ENCODE assay signal across 8 mouse cellular contexts in genomic region chr19:4338162-4338561, GRCm38 (mm10). TPM values are rescaled to one million over a fixed set of nuclear protein-coding genes. Genes with fewer than 3 reads are reported as not detected.
A peak's percentile ranks its signal among the peaks of the same experiment; 100 is the strongest.
DNase-seq lines count a peak whose midpoint lies in the region; ATAC-seq and TF ChIP-seq lines count a peak whose summit lies in the region.
"Had no signal": no experiment of that assay in that cellular context is flagged by ENCODE, and none has a peak within 500 bp of the region (broad histone marks: within the 10 kb centered on the region; RNA-seq: fewer than 3 reads in every experiment).

No protein-coding gene starts in this region.

- peak; percentile 54 for DNase-seq in limb, embryonic 11.5 days (ENCODE audit: low spot score)
- no peak for DNase-seq in limb, embryonic 10.5 days (ENCODE audit: low spot score)
- DNase-seq in MEL (ENCODE audit: low read depth, low spot score): peak; percentile 86
- peak; percentile 70 for DNase-seq in c-Kit-positive CD71-negative TER-119-negative erythroid progenitor cells, embryonic 14.5 days (ENCODE audit: low read depth)
- peak; percentile 54 for DNase-seq in liver, postnatal 0 days
- DNase-seq in spleen, postnatal 36 days (ENCODE audit: low spot score in 2 of 2): peak; percentile 61 to 71

- WGBS in limb, embryonic 11.5 days: 39% methylated on average over 2 of the region's 2 CpGs
- 48% methylated on average over 2 of the region's 2 CpGs for WGBS in limb, embryonic 10.5 days
- 29% methylated on average over 2 of the region's 2 CpGs for WGBS in liver, postnatal 0 days (ENCODE audit: insufficient replicate concordance)

- H3K4me2 ChIP-seq in limb, embryonic 11.5 days (ENCODE audit: low read depth, severe bottlenecking): no peak overlapping the region
- H3K4me2 ChIP-seq in liver, postnatal 0 days (ENCODE audit: low read depth, low read length): no peak overlapping the region
- H3K4me2 ChIP-seq: neural tube, embryonic 12.5 days had no signal

- no peak overlapping the region for H3K27ac ChIP-seq in limb, embryonic 11.5 days (replicated peaks; ENCODE audit: low read depth, low read length)
- no peak overlapping the region for H3K27ac ChIP-seq in limb, embryonic 10.5 days
- no peak overlapping the region for H3K27ac ChIP-seq in MEL (ENCODE audit: control insufficient read depth, low read depth, low read length)
- H3K27ac ChIP-seq in liver, postnatal 0 days (ENCODE audit: low read depth): no peak overlapping the region
- H3K27ac ChIP-seq: neural tube, embryonic 12.5 days had no signal

- no peak for TF ChIP-seq EP300 in MEL (IDR thresholded peaks at IDR 0.05; ENCODE audit: low read depth in 1 of 2, low read length in 2 of 2)
- TF ChIP-seq EP300 in liver, postnatal 0 days (IDR thresholded peaks at IDR 0.05; ENCODE audit: low read depth): no peak

- TF ChIP-seq CTCF in MEL (IDR thresholded peaks at IDR 0.05 in 2 of 3, conservative IDR thresholded peaks at IDR 0.05 in 1 of 3; ENCODE audit: control insufficient read depth in 1 of 3, insufficient read depth in 1 of 3, low read depth in 2 of 3, low read length in 3 of 3, poor library complexity in 1 of 3, severe bottlenecking in 1 of 3): peak; percentile 70 to 83 (median 72)
- TF ChIP-seq CTCF in liver, postnatal 0 days (IDR thresholded peaks at IDR 0.05; ENCODE audit: low read depth): peak; percentile 84

- peaks cover 7% of the 10 kb centered on the region for H3K4me1 ChIP-seq in limb, embryonic 11.5 days (ENCODE audit: control insufficient read depth, insufficient read depth, low read length)
- H3K4me1 ChIP-seq in limb, embryonic 10.5 days: peaks cover 13% of the 10 kb centered on the region
- no peaks in the 10 kb centered on the region; a peak in 2 of 4 replicates for H3K4me1 ChIP-seq in MEL (ENCODE audit: control insufficient read depth in 1 of 2, insufficient read depth in 2 of 2, low read length in 2 of 2)
- H3K4me1 ChIP-seq in liver, postnatal 0 days (ENCODE audit: insufficient read depth): peaks cover 13% of the 10 kb centered on the region

- no peak for ATAC-seq in limb, embryonic 11.5 days (ENCODE audit: insufficient number of reproducible peaks, low FRiP score, low TSS enrichment, low read depth)
- ATAC-seq in granulocyte monocyte progenitor cell, adult 5-6 weeks (replicated peaks; ENCODE audit: poor library complexity, severe bottlenecking): peak; percentile 60
- no peak for ATAC-seq in liver, postnatal 0 days

- H3K79me2 ChIP-seq in MEL (ENCODE audit: control insufficient read depth, insufficient read depth, low read length, poor library complexity): peaks cover 5% of the 10 kb centered on the region

- H3K4me3 ChIP-seq in limb, embryonic 11.5 days (ENCODE audit: low read depth, low read length): no peak overlapping the region
- no peak overlapping the region for H3K4me3 ChIP-seq in limb, embryonic 10.5 days
- no peak overlapping the region for H3K4me3 ChIP-seq in MEL (ENCODE audit: control insufficient read depth in 1 of 2, insufficient read depth in 1 of 2, low read depth in 2 of 2, low read length in 2 of 2)
- H3K4me3 ChIP-seq in liver, postnatal 0 days (ENCODE audit: low read depth, low read length): no peak overlapping the region
- H3K4me3 ChIP-seq: neural tube, embryonic 12.5 days had no signal

- no peak for TF ChIP-seq POLR2A in MEL (IDR thresholded peaks at IDR 0.05; ENCODE audit: control insufficient read depth in 1 of 2, insufficient read depth in 1 of 2, low read depth in 1 of 2, low read length in 2 of 2, poor library complexity in 1 of 2)

- H3K27me3 ChIP-seq in limb, embryonic 11.5 days (ENCODE audit: control insufficient read depth, insufficient read depth, low read length): no peaks in the 10 kb centered on the region
- H3K27me3 ChIP-seq in limb, embryonic 10.5 days (ENCODE audit: low read depth, poor library complexity, severe bottlenecking): no peaks in the 10 kb centered on the region
- H3K27me3 ChIP-seq in MEL (ENCODE audit: control insufficient read depth in 1 of 2, insufficient read depth in 2 of 2, low read length in 2 of 2): no peaks in the 10 kb centered on the region
- no peaks in the 10 kb centered on the region for H3K27me3 ChIP-seq in liver, postnatal 0 days (ENCODE audit: insufficient read depth, low read length)
- H3K27me3 ChIP-seq: neural tube, embryonic 12.5 days had no signal

- H3K36me3 ChIP-seq in limb, embryonic 11.5 days (ENCODE audit: control insufficient read depth, insufficient read depth, low read length): peaks cover 15% of the 10 kb centered on the region; the same call in 1 of the 2 replicates
- H3K36me3 ChIP-seq in limb, embryonic 10.5 days: peaks cover 67% of the 10 kb centered on the region
- peaks cover 0 to 24% of the 10 kb centered on the region in 2 experiments; a peak in 2 of 4 replicates for H3K36me3 ChIP-seq in MEL (ENCODE audit: control insufficient read depth in 1 of 2, insufficient read depth in 2 of 2, low read length in 2 of 2)
- H3K36me3 ChIP-seq in liver, postnatal 0 days (replicated peaks; ENCODE audit: insufficient read depth, low read length): peaks cover 43% of the 10 kb centered on the region

- H3K9ac ChIP-seq in limb, embryonic 11.5 days (ENCODE audit: low read length): no peak overlapping the region
- no peak overlapping the region for H3K9ac ChIP-seq in MEL (ENCODE audit: control insufficient read depth, low read depth, low read length, poor library complexity, severe bottlenecking)
- H3K9ac ChIP-seq in liver, postnatal 0 days (replicated peaks): no peak overlapping the region
- H3K9ac ChIP-seq: neural tube, embryonic 12.5 days had no signal

- no peaks in the 10 kb centered on the region for H3K9me3 ChIP-seq in limb, embryonic 11.5 days (ENCODE audit: control insufficient read depth, low read length)
- H3K9me3 ChIP-seq in limb, embryonic 10.5 days (replicated peaks): no peaks in the 10 kb centered on the region
- no peaks in the 10 kb centered on the region for H3K9me3 ChIP-seq in MEL (replicated peaks; ENCODE audit: insufficient read depth, low read length)
- H3K9me3 ChIP-seq in liver, postnatal 0 days (ENCODE audit: low read length): no peaks in the 10 kb centered on the region
- H3K9me3 ChIP-seq: neural tube, embryonic 12.5 days had no signal

- peak; percentile 61 for TF ChIP-seq RAD21 in MEL (IDR thresholded peaks at IDR 0.05; ENCODE audit: low read depth, low read length)

TF ChIP-seq in MEL, 35 proteins besides CTCF, POLR2A, EP300 and RAD21 (continues in another document):
- TF ChIP-seq SIN3A (IDR thresholded peaks at IDR 0.05; ENCODE audit: low read length) (peak; percentile 71; the same call in 1 of the 2 replicates), NELFE (IDR thresholded peaks at IDR 0.05; ENCODE audit: low read depth, low read length) (no peak), GATA1 (IDR thresholded peaks at IDR 0.05; ENCODE audit: low read depth, low read length) (no peak), MYC (IDR thresholded peaks at IDR 0.05; ENCODE audit: low read depth, low read length) (0 out of 2 replicates have a peak, but pooled peaks have one; percentile 33), ZNF384 (IDR thresholded peaks at IDR 0.05; ENCODE audit: low read depth, low read length) (no peak), E2F4 (IDR thresholded peaks at IDR 0.05; ENCODE audit: borderline replicate concordance, low read depth, low read length) (no peak), TBP (IDR thresholded peaks at IDR 0.05; ENCODE audit: low read depth, low read length) (no peak), MAX (IDR thresholded peaks at IDR 0.05; ENCODE audit: low read length) (no peak), KAT2A (conservative IDR thresholded peaks at IDR 0.05; ENCODE audit: low read depth, low read length) (no peak), MYB (IDR thresholded peaks at IDR 0.05; ENCODE audit: low read depth, low read length) (no peak), USF2 (IDR thresholded peaks at IDR 0.05; ENCODE audit: borderline replicate concordance in 1 of 2, insufficient read depth in 1 of 2, low read depth in 1 of 2, low read length in 2 of 2) (no peak), TAL1 (IDR thresholded peaks at IDR 0.05; ENCODE audit: low read length) (no peak), ZKSCAN1 (IDR thresholded peaks at IDR 0.05; ENCODE audit: low read depth, low read length) (no peak), ETS1 (IDR thresholded peaks at IDR 0.05; ENCODE audit: low read depth, low read length) (no peak)

RNA-seq across cellular contexts. Expression of gene Grk2, which starts 32.1 kb away (rescaled TPM):
- 15.4 and 16.6 TPM in 2 replicates for polyA plus RNA-seq in limb, embryonic 11.5 days (2014; fragmentation: Nextera tagmentation; extraction: Ambion mirVana)
- polyA plus RNA-seq in limb, embryonic 10.5 days (2016; fragmentation: Nextera tagmentation; extraction: Ambion mirVana): 14.6 and 15.5 TPM in 2 replicates
- total RNA-seq in MEL (2012; rRNA removed): 65.1 and 75.2 TPM in 2 replicates
- polyA plus RNA-seq in MEL (2012; ENCODE audit: insufficient read depth in 1 of 2, insufficient read length in 2 of 2, low read depth in 1 of 2, low replicate concordance in 2 of 2, missing spikeins in 1 of 2): 100 to 1,000 TPM in 1 of 2 experiments, not detected in 1; 105 TPM
- total RNA-seq in granulocyte monocyte progenitor cell, adult 5-6 weeks (2014; fragmentation: Nextera tagmentation): 179 and 198 TPM in 2 replicates
- total RNA-seq in granulocyte monocyte progenitor cell, adult 5-6 weeks (2017): 133 and 181 TPM in 2 replicates
- 11.9 and 14.8 TPM in 2 replicates for polyA plus RNA-seq in liver, postnatal 0 days (2015; fragmentation: Nextera tagmentation; extraction: Ambion mirVana)

RNA-seq across cellular contexts. Expression of gene Ankrd13d, which starts 55.2 kb away (rescaled TPM):
- polyA plus RNA-seq in limb, embryonic 11.5 days (2014; fragmentation: Nextera tagmentation; extraction: Ambion mirVana): 5.6 and 7.5 TPM in 2 replicates
- polyA plus RNA-seq in limb, embryonic 10.5 days (2016; fragmentation: Nextera tagmentation; extraction: Ambion mirVana): 5.5 and 7.9 TPM in 2 replicates
- 0.96 and 1.4 TPM in 2 replicates for total RNA-seq in MEL (2012; rRNA removed)
- polyA plus RNA-seq in MEL (2012; ENCODE audit: insufficient read depth in 1 of 2, insufficient read length in 2 of 2, low read depth in 1 of 2, low replicate concordance in 2 of 2, missing spikeins in 1 of 2): 1 to 10 TPM in 1 of 2 experiments, not detected in 1; 2.6 TPM
- 6.8 and 7.2 TPM in 2 replicates for total RNA-seq in granulocyte monocyte progenitor cell, adult 5-6 weeks (2014; fragmentation: Nextera tagmentation)
- total RNA-seq in granulocyte monocyte progenitor cell, adult 5-6 weeks (2017): 1.6 and 3.9 TPM in 2 replicates
- polyA plus RNA-seq in liver, postnatal 0 days (2015; fragmentation: Nextera tagmentation; extraction: Ambion mirVana): 0.54 and 0.92 TPM in 2 replicates

RNA-seq across cellular contexts. Expression of gene Kdm2a, which starts 59.9 kb away (rescaled TPM):
- polyA plus RNA-seq in limb, embryonic 11.5 days (2014; fragmentation: Nextera tagmentation; extraction: Ambion mirVana): 61.0 and 69.3 TPM in 2 replicates
- 67.6 and 77.9 TPM in 2 replicates for polyA plus RNA-seq in limb, embryonic 10.5 days (2016; fragmentation: Nextera tagmentation; extraction: Ambion mirVana)
- 20.3 and 24.8 TPM in 2 replicates for total RNA-seq in MEL (2012; rRNA removed)
- polyA plus RNA-seq in MEL (2012; ENCODE audit: insufficient read depth in 1 of 2, insufficient read length in 2 of 2, low read depth in 1 of 2, low replicate concordance in 2 of 2, missing spikeins in 1 of 2): 10 to 100 TPM in 1 of 2 experiments, not detected in 1; 55.9 TPM
- total RNA-seq in granulocyte monocyte progenitor cell, adult 5-6 weeks (2014; fragmentation: Nextera tagmentation): 62.9 and 96.0 TPM in 2 replicates
- total RNA-seq in granulocyte monocyte progenitor cell, adult 5-6 weeks (2017): 46.5 and 61.7 TPM in 2 replicates
- 7.8 and 8.5 TPM in 2 replicates for polyA plus RNA-seq in liver, postnatal 0 days (2015; fragmentation: Nextera tagmentation; extraction: Ambion mirVana)
